Mouse (Mus musculus) megakaryocyte, embryonic 14.5 days (primary cell): ENCODE measurements around the gene Gm20671.

Source experiments
- FLI1 ChIP-seq: IDR thresholded peaks from 2 replicates; pipeline ENCODE4 v1.6.1; 2012; ENCODE audit warnings: low read length, inconsistent platforms, mixed read lengths
- GATA1 ChIP-seq: IDR thresholded peaks from 3 replicates; pipeline ENCODE4 v1.6.1; 2012; ENCODE audit warnings: mixed read lengths, low read length, inconsistent platforms, borderline replicate concordance

GRCm38 (mm10) chr5:32722263-32722662 is 104.6 kb downstream of the Gm20671 start:
- TF ChIP-seq GATA1 (no peak), FLI1 (no peak)
